Mouse (Mus musculus) testis, adult 2 months (tissue): Measurements from ENCODE around the gene Ttf2.

Experiments
- CTCF ChIP-seq: fragments of 200-500 bp; IDR thresholded peaks from 2 replicates; pipeline ENCODE4 v1.5.1; 2012; ENCODE audit warnings: low read depth, mild to moderate bottlenecking, inconsistent platforms, low read length, moderate library complexity; ENCODE audit not compliant: control insufficient read depth, insufficient read depth, insufficient replicate concordance
- POLR2A ChIP-seq: fragments of 200-500 bp; IDR thresholded peaks from 2 replicates; pipeline ENCODE4 v1.6.1; 2012; ENCODE audit warnings: low read depth, mild to moderate bottlenecking, inconsistent platforms, low read length, moderate library complexity; ENCODE audit not compliant: control insufficient read depth

- TF ChIP-seq POLR2A, result no peak
- TF ChIP-seq CTCF, result no peak
These were observed 43.5 kb upstream of the Ttf2 start for GRCm38 (mm10) chr3:101013005-101013404.
